Mouse (Mus musculus) lung, postnatal 0 days (tissue): ENCODE data around the gene Tspan9. TPM values are rescaled to one million over a fixed set of nuclear protein-coding genes. Genes with fewer than 3 reads are reported as not detected.

ENCODE experiments used
- ATAC-seq: fragments of 200-750 bp; cut with Nextera tagmentation; 2 replicates; pipeline ENCODE4 v1.8.0; 2017; ENCODE audit warnings: moderate library complexity
- DNase-seq: peaks from one replicate; pipeline ENCODE4 v3.0.0-alpha.2; 2016; ENCODE audit warnings: low spot score
- H3K27ac ChIP-seq: fragments of 300-500 bp; sonication (generic); 2 replicates; pipeline ENCODE4 v1.5.1; 2014; ENCODE audit warnings: antibody characterized with exemption, mild to moderate bottlenecking, low read length, mixed read lengths
- H3K27me3 ChIP-seq: fragments of 300-500 bp; sonication (generic); replicated peaks from 2 replicates; pipeline ENCODE4 v1.6.1; 2014; ENCODE audit warnings: low read length, mixed read lengths; ENCODE audit not compliant: insufficient read depth
- H3K36me3 ChIP-seq: fragments of 300-500 bp; sonication (generic); 2 replicates; pipeline ENCODE4 v1.6.1; 2014; ENCODE audit warnings: low read length, mixed read lengths; ENCODE audit not compliant: insufficient read depth
- H3K4me1 ChIP-seq: fragments of 300-500 bp; sonication (generic); 2 replicates; pipeline ENCODE4 v1.6.1; 2014; ENCODE audit warnings: antibody characterized with exemption, low read depth, low read length, mixed read lengths; ENCODE audit not compliant: insufficient read depth
- H3K4me2 ChIP-seq: fragments of 300-500 bp; sonication (generic); replicated peaks from 2 replicates; pipeline ENCODE4 v1.6.1; 2014; ENCODE audit warnings: low read depth, mild to moderate bottlenecking, low read length, moderate library complexity, mixed read lengths
- H3K4me3 ChIP-seq: fragments of 300-500 bp; sonication (generic); 2 replicates; pipeline ENCODE4 v1.5.1; 2014; ENCODE audit warnings: low read depth, low read length
- H3K9ac ChIP-seq: fragments of 300-500 bp; sonication (generic); replicated peaks from 2 replicates; pipeline ENCODE4 v1.6.1; 2014; ENCODE audit warnings: low read depth, mild to moderate bottlenecking
- H3K9me3 ChIP-seq: fragments of 300-500 bp; sonication (generic); 2 replicates; pipeline ENCODE4 v1.6.1; 2016; ENCODE audit warnings: low read length, mixed read lengths
- CTCF ChIP-seq: IDR thresholded peaks from 2 replicates; pipeline ENCODE4 v1.5.1; 2016; ENCODE audit warnings: antibody characterized with exemption, mild to moderate bottlenecking
- EP300 ChIP-seq: IDR thresholded peaks from 2 replicates; pipeline ENCODE4 v1.6.1; 2016; ENCODE audit warnings: antibody characterized with exemption, mild to moderate bottlenecking, control low read depth
- WGBS: fragments of 180-500 bp; shearing (Covaris S2); extraction: QIAGEN DNeasy Blood & Tissue Kit; methylation state at CpG from one replicate; pipeline ENCODE4 v1.1.7; 2014; 5-methylcytosine and 5-hydroxymethylcytosine counted together
- polyA plus RNA-seq: library from polyadenylated mRNA; unstranded; fragments of >200 nt; fragmentation: Nextera tagmentation; extraction: Ambion mirVana; gene quantifications from 2 replicates; pipeline ENCODE4 v1.2.1, GENCODE M21; 2015

Gene Tspan9
- polyA plus RNA-seq, 1 experiment from 2014 or later = 136 TPM

DNA sequence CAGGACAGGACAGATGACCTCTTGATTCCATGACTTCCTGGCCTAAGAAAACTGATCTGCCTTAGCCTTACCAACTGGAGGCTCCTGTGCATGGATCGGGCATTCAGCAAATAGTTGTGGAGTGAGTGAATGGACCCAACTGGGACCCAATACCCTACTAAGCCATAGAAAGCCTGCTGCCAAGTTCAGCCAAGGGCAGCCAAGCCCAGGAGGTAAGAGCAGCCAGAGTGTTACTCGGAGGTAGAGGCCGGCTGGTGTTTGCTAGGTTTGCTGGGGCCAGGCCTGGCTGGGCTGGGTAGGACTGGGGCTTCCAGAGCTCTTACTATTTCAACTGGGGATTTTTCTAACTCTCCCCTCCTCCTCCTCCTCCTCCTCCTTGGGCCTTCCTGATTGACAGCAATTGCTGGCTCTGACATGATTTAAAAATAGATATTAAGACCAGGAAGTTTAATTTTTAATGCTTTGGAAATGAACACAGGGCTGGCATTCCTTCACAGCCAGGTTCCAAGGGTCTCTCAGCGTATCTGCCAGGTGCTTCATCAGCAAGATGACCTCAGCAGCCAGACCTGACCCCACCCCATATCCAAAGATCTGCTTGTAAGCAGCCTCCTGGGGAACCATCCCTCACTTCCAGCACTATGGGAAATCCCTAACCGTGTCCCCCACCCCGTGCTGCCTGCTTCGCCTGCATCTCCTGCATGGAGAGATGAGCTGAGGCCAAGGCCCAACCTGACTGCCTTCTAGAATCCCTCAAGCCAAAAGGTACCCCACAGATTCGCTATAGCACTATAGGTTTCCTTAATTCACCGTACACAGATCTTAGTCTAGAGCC is 113.7 kb downstream of the Tspan9 start:
- no peaks in the 10 kb centered on the region for H3K9me3 ChIP-seq
- WGBS = 89% methylated on average over 9 of the region's 9 CpGs
- peaks cover 13% of the 10 kb centered on the region; the same call in 1 of the 2 replicates for H3K4me1 ChIP-seq
- ATAC-seq = no peak
- H3K4me2 ChIP-seq = no peak overlapping the region
- H3K36me3 ChIP-seq = no peaks in the 10 kb centered on the region
- no peak for TF ChIP-seq CTCF
- TF ChIP-seq EP300 = no peak
- no peak for DNase-seq
- H3K27ac ChIP-seq = no peak overlapping the region
- H3K27me3 ChIP-seq = no peaks in the 10 kb centered on the region
- H3K9ac ChIP-seq = no peak overlapping the region
- no peak overlapping the region for H3K4me3 ChIP-seq

DNA sequence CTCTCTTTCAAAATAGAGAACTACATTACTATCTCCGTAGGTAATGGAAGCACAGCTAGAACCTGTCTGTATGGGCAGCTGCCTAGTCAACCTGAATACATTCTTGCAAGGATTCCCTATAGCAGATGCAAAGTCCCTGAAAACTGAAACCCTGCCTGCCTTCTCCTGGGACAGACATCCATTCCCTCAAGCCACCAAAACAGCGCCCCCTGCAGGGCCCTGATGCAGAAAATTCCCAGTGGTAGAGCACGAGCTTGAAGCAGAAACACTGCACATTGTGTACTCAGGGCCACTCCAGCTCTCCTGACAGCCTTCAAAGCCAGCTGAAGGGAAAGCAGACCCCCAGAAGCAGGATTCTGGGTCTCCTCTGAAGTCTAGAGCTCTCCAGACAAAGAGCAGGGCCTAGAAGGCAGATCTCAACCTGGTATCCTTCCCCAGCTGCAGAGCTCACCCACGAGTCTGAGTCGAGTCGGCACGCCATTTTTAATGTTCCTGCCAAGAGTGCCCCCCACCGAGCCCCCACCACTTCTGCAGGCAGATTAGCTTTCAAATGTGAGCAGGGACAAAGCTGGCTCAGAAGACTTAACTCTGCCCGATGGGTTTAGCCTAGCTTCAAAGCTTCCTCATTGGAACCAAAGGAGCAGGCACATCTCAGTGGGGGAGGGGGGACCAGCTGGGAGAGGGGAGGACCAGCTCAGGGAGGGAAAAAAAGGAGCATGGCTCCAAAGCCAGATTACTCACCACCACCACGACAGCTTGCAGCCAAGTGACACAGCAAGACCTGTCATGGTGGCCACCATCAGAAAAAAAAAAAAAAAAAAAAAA is 115.1 kb downstream of the Tspan9 start:
- Histone ChIP-seq H3K9me3 (no peaks in the 10 kb centered on the region), H3K4me1 (peaks cover 5% of the 10 kb centered on the region; the same call in 1 of the 2 replicates), H3K9ac (no peak overlapping the region), H3K36me3 (no peaks in the 10 kb centered on the region), H3K4me3 (no peak overlapping the region), H3K4me2 (no peak overlapping the region), H3K27me3 (no peaks in the 10 kb centered on the region), H3K27ac (no peak overlapping the region)
- ATAC-seq = no peak
- no peak for TF ChIP-seq EP300
- TF ChIP-seq CTCF = peak; percentile 67
- DNase-seq = peak; percentile 47
- 54% methylated on average over 10 of the region's 10 CpGs for WGBS

DNA sequence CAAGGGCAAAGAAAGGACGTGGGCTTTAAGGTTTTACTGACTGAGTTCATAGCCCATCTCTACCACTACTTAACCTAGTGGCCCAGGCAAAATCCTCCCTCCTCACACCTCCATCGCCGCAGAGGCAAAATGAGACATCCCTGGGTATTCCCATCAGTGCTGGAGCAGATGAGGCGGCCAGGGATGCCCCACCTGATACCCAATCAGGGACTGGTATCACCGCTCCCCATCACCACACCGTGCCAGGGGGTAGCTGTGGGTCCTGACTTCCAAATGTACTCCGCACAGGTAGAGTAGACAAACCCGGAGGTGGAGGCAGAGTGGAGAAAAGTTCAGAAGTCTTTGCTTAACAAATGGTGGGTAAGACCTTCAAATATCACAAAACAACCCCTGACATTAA is 117.4 kb downstream of the Tspan9 start:
- H3K9me3 ChIP-seq = no peaks in the 10 kb centered on the region
- WGBS = 85% methylated on average over 8 of the region's 8 CpGs

DNA sequence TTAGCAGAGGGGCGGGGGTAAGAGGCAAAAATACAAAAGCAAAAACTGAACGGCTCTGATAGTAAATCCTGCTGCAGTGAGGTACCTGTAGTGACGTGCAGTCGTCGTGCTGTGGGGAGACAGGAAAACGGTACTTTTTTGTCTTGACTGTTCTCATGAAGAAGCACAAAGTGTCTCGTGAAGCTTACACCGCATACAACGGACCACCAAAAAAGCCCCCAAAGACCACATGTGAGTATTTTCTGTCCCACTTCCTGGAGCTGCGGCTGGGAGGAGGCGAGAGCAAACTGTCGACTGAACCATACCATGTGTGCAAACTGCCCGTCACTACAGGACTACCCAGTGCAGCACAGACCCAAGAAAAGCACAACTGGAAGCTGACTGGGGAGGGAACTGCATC is 117.8 kb downstream of the Tspan9 start:
- no peak for ATAC-seq
- no peak for DNase-seq
- Histone ChIP-seq H3K9me3 (no peaks in the 10 kb centered on the region), H3K4me3 (no peak overlapping the region), H3K27ac (no peak overlapping the region), H3K36me3 (no peaks in the 10 kb centered on the region), H3K9ac (no peak overlapping the region), H3K27me3 (no peaks in the 10 kb centered on the region), H3K4me2 (no peak overlapping the region), H3K4me1 (no peaks in the 10 kb centered on the region)
- TF ChIP-seq EP300 (no peak), CTCF (no peak)
- 73% methylated on average over 13 of the region's 13 CpGs for WGBS

More for the DNA sequence above, 117.4 kb downstream of the Tspan9 start:
- Histone ChIP-seq H3K27me3 (no peaks in the 10 kb centered on the region), H3K4me1 (no peaks in the 10 kb centered on the region), H3K4me2 (no peak overlapping the region), H3K36me3 (no peaks in the 10 kb centered on the region), H3K9ac (no peak overlapping the region), H3K27ac (no peak overlapping the region), H3K4me3 (no peak overlapping the region)
- ATAC-seq (no peak), DNase-seq (no peak)
- no peak for TF ChIP-seq CTCF
- no peak for TF ChIP-seq EP300

DNA sequence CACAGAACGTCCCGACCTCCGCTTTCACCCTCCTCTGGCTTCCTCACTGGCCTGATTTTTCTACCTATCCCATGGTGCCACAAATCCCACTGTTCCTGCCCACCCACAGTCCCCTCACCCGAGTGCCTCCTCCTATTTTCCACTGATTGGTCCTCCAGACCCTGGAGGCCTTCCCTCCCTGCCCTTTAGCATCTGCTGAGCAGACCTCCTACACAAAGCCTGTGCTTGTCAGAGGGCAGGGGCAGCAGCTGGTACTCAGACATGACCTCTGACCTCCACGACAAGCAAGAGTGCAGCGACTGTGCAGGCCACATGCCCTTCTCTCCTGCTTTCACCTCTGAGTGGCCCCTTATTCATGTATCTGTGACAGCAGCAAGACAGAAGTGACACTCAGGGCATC is 121.2 kb downstream of the Tspan9 start:
- no peaks in the 10 kb centered on the region for H3K4me1 ChIP-seq
- no peak overlapping the region for H3K27ac ChIP-seq

DNA sequence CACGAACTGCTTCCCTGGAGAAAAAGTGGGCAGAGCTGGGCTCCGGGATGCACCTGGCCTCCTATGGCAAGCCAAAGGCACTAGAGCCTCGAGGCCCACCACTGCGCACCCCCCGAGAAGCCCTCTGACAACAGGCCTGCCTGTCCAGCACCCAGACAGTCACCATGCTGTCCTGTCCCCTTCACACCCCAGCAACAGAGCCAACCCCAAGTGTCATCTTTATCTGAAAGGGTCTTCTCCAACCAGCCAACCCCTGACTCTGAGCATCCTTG is 121.5 kb downstream of the Tspan9 start:
- DNase-seq (no peak), ATAC-seq (no peak)
- H3K27ac ChIP-seq = no peak overlapping the region
- no peaks in the 10 kb centered on the region for H3K9me3 ChIP-seq
- no peak overlapping the region for H3K4me3 ChIP-seq
- TF ChIP-seq EP300 = no peak
- no peak for TF ChIP-seq CTCF
- H3K36me3 ChIP-seq = no peaks in the 10 kb centered on the region
- H3K9ac ChIP-seq = no peak overlapping the region
- 73% methylated on average over 5 of the region's 5 CpGs for WGBS
- no peaks in the 10 kb centered on the region for H3K27me3 ChIP-seq
- no peak overlapping the region for H3K4me2 ChIP-seq
- no peaks in the 10 kb centered on the region for H3K4me1 ChIP-seq

More for the DNA sequence above, 121.2 kb downstream of the Tspan9 start:
- Histone ChIP-seq H3K36me3 (no peaks in the 10 kb centered on the region), H3K27me3 (no peaks in the 10 kb centered on the region), H3K9ac (no peak overlapping the region), H3K9me3 (no peaks in the 10 kb centered on the region), H3K4me3 (no peak overlapping the region), H3K4me2 (no peak overlapping the region)
- DNase-seq (no peak), ATAC-seq (no peak)
- 52% methylated on average over 6 of the region's 6 CpGs for WGBS
- TF ChIP-seq EP300 = no peak
- no peak for TF ChIP-seq CTCF
